Mouse (Mus musculus) forebrain, embryonic 14.5 days (tissue): ENCODE results near the gene Adh6a. TPM values are rescaled to one million over a fixed set of nuclear protein-coding genes. Genes with fewer than 3 reads are reported as not detected.
"Not testable (repeated sequence)": the region's sequence is repeated elsewhere in the genome, so short reads cannot be mapped to it uniquely, and the experiment has no call there.

Source experiments
- ATAC-seq: fragments of 200-750 bp; cut with Nextera tagmentation; 2 replicates; pipeline ENCODE4 v1.8.0; 2017; ENCODE audit warnings: mild to moderate bottlenecking, moderate library complexity
- DNase-seq: peaks from one replicate; pipeline ENCODE4 v3.0.0-alpha.2; 2015; ENCODE audit warnings: low spot score
- H3K27ac ChIP-seq: fragments of 300-500 bp; sonication (generic); 2 replicates; pipeline ENCODE4 v1.5.1; 2014; ENCODE audit warnings: low read depth, mild to moderate bottlenecking, control low read depth, low read length, moderate library complexity
- H3K27me3 ChIP-seq: fragments of 300-500 bp; sonication (generic); replicated peaks from 2 replicates; pipeline ENCODE4 v1.6.1; 2014; ENCODE audit warnings: low read length, control low read depth, mixed read lengths; ENCODE audit not compliant: control insufficient read depth, insufficient read depth
- H3K36me3 ChIP-seq: fragments of 300-500 bp; sonication (generic); 2 replicates; pipeline ENCODE4 v1.6.1; 2014; ENCODE audit warnings: low read length, control low read depth; ENCODE audit not compliant: control insufficient read depth, insufficient read depth
- H3K4me1 ChIP-seq: fragments of 300-500 bp; sonication (generic); 2 replicates; pipeline ENCODE4 v1.6.1; 2014; ENCODE audit warnings: antibody characterized with exemption, low read length, control low read depth; ENCODE audit not compliant: control insufficient read depth, insufficient read depth
- H3K4me2 ChIP-seq: fragments of 300-500 bp; sonication (generic); 2 replicates; pipeline ENCODE4 v1.6.1; 2014; ENCODE audit warnings: mild to moderate bottlenecking, control low read depth, low read length
- H3K4me3 ChIP-seq: fragments of 300-500 bp; sonication (generic); 2 replicates; pipeline ENCODE4 v1.5.1; 2014; ENCODE audit warnings: low read depth, low read length, control low read depth
- H3K9ac ChIP-seq: fragments of 300-500 bp; sonication (generic); 2 replicates; pipeline ENCODE4 v1.6.1; 2014; ENCODE audit warnings: mild to moderate bottlenecking, low read length, control low read depth, moderate library complexity
- H3K9me3 ChIP-seq: fragments of 300-500 bp; sonication (generic); replicated peaks from 2 replicates; pipeline ENCODE4 v1.6.1; 2016; ENCODE audit warnings: low read length, control low read depth, mixed read lengths; ENCODE audit not compliant: control insufficient read depth
- WGBS: fragments of 180-500 bp; shearing (Covaris S2); extraction: QIAGEN DNeasy Blood & Tissue Kit; methylation state at CpG from one replicate; pipeline ENCODE4 v1.1.7; 2014; 5-methylcytosine and 5-hydroxymethylcytosine counted together
- polyA plus RNA-seq: library from polyadenylated mRNA; unstranded; fragments of >200 nt; fragmentation: Nextera tagmentation; extraction: Ambion mirVana; gene quantifications from 2 replicates; pipeline ENCODE4 v1.2.1, GENCODE M21; 2014

The Adh6a gene
- polyA plus RNA-seq, 1 experiment from 2014 or later, result not detected

- DNase-seq, H3K4me1 ChIP-seq, H3K4me2 ChIP-seq, H3K4me3 ChIP-seq, H3K9ac ChIP-seq, H3K9me3 ChIP-seq, H3K27me3 ChIP-seq, H3K36me3 ChIP-seq, ATAC-seq, H3K27ac ChIP-seq: not testable (repeated sequence)
- 87% methylated on average over 4 of the region's 4 CpGs for WGBS
These were observed 57.2 kb downstream of the Adh6a start for GRCm38 (mm10) chr3:138370289-138370688.

GRCm38 (mm10) chr3:138373920-138374319 is 60.8 kb downstream of the Adh6a start:
- DNase-seq (no peak), ATAC-seq (no peak)
- H3K36me3 ChIP-seq, result no peaks in the 10 kb centered on the region

GRCm38 (mm10) chr3:138375148-138375547 is 62.1 kb downstream of the Adh6a start:
- no peak overlapping the region for H3K9ac ChIP-seq
- no peaks in the 10 kb centered on the region for H3K36me3 ChIP-seq
- no peak overlapping the region for H3K4me3 ChIP-seq
- H3K4me1 ChIP-seq, result no peaks in the 10 kb centered on the region
- H3K27me3 ChIP-seq, result no peaks in the 10 kb centered on the region
- DNase-seq, result no peak
- H3K27ac ChIP-seq, result no peak overlapping the region
- no peaks in the 10 kb centered on the region for H3K9me3 ChIP-seq
- WGBS, result 81% methylated on average over 2 of the region's 2 CpGs
- H3K4me2 ChIP-seq, result no peak overlapping the region
- no peak for ATAC-seq

More at GRCm38 (mm10) chr3:138373920-138374319, 60.8 kb downstream of the Adh6a start:
- no peaks in the 10 kb centered on the region for H3K9me3 ChIP-seq
- H3K27me3 ChIP-seq, result no peaks in the 10 kb centered on the region
- H3K9ac ChIP-seq, result no peak overlapping the region
- no peak overlapping the region for H3K4me3 ChIP-seq
- 85% methylated on average over 4 of the region's 4 CpGs for whole genome bisulfite sequencing
- H3K27ac ChIP-seq, result no peak overlapping the region
- H3K4me1 ChIP-seq, result no peaks in the 10 kb centered on the region
- H3K4me2 ChIP-seq, result no peak overlapping the region

Other genes with a start within 250 kb of the Adh6a start
- gene 1110002E22Rik, start 248.2 kb upstream of the Adh6a start, polyA plus RNA-seq, result 0.03 and 0.04 TPM in 2 replicates
- not detected in 2 replicates for gene Gm5105, start 245.9 kb upstream of the Adh6a start, polyA plus RNA-seq
- gene Trmt10a, start 169.8 kb upstream of the Adh6a start, polyA plus RNA-seq, result 6.0 and 9.5 TPM in 2 replicates
- gene Mttp, start 168.3 kb upstream of the Adh6a start, polyA plus RNA-seq, result 7.5 and 8.6 TPM in 2 replicates
- not detected in 2 replicates for gene 4930579F01Rik, start 119.5 kb upstream of the Adh6a start, polyA plus RNA-seq
- 0.14 and 0.96 TPM in 2 replicates for gene Adh7, start 95.5 kb upstream of the Adh6a start, polyA plus RNA-seq
- gene Adh1, start 52.3 kb upstream of the Adh6a start, polyA plus RNA-seq, result 0.47 and 0.57 TPM in 2 replicates
- 0.20 and 0.37 TPM in 2 replicates for gene Adh6b, start 28.5 kb downstream of the Adh6a start, polyA plus RNA-seq
- gene Adh4, start 102.2 kb downstream of the Adh6a start, polyA plus RNA-seq, result not detected in 2 replicates
- 295 and 320 TPM in 2 replicates for gene Adh5, start 129.8 kb downstream of the Adh6a start, polyA plus RNA-seq
- gene Metap1, start 176.2 kb downstream of the Adh6a start, polyA plus RNA-seq, result 48.9 and 51.8 TPM in 2 replicates
- gene Eif4e, start 212.9 kb downstream of the Adh6a start, polyA plus RNA-seq, result 448 and 459 TPM in 2 replicates